8 mouse cellular contexts compared by ENCODE assay signal in genomic region chr11:101984054-101985025, GRCm38 (mm10). TPM values are rescaled to one million over a fixed set of nuclear protein-coding genes. Genes with fewer than 3 reads are reported as not detected.
A peak's percentile ranks its signal among the peaks of the same experiment; 100 is the strongest.
DNase-seq lines count a peak whose midpoint lies in the region; ATAC-seq lines count a peak whose summit lies in the region.

Gene Cfap97d1 (plus strand): TSS chr11:101984279.

- H3K36me3 ChIP-seq in hindbrain, embryonic 15.5 days, result no peaks in the 10 kb centered on the region

- H3K9ac ChIP-seq in hindbrain, embryonic 15.5 days, result peak within 1 kb of the TSS; percentile 69

- peak; percentile 84 for ATAC-seq in hindbrain, embryonic 15.5 days (ENCODE audit: low FRiP score, low read depth)

- no peaks in the 10 kb centered on the region for H3K9me3 ChIP-seq in hindbrain, embryonic 15.5 days

- 1% methylated on average over 68 of the region's 71 CpGs for WGBS in hindbrain, embryonic 15.5 days

- DNase-seq in ZHBTc4 (ENCODE audit: low read depth, low spot score), result peak; percentile 95
- DNase-seq in cerebellum, postnatal 36 days, result peak; percentile 93 to 97
- peak; percentile 92 to 98 for DNase-seq in frontal cortex, postnatal 36 days (ENCODE audit: low spot score in 2 of 2)
- peak; percentile 92 for DNase-seq in left cerebral cortex, adult 11 months (ENCODE audit: low spot score)
- peak; percentile 100 for DNase-seq in lung, postnatal 36 days
- peak; percentile 91 for DNase-seq in retina, embryonic 14.5 days (ENCODE audit: low spot score)
- DNase-seq in thymus, postnatal 4 days, result peak; percentile 40

- peaks cover 20% of the 10 kb centered on the region for H3K4me1 ChIP-seq in hindbrain, embryonic 15.5 days (replicated peaks)

- H3K4me2 ChIP-seq in hindbrain, embryonic 15.5 days, result peak within 1 kb of the TSS; percentile 92

- peak within 1 kb of the TSS; percentile 85 for H3K27ac ChIP-seq in hindbrain, embryonic 15.5 days (replicated peaks)

- H3K4me3 ChIP-seq in hindbrain, embryonic 15.5 days, result peak within 1 kb of the TSS; percentile 59

- H3K27me3 ChIP-seq in hindbrain, embryonic 15.5 days, result no peaks in the 10 kb centered on the region

RNA-seq across cellular contexts. Expression of gene Cfap97d1, which starts in this region (rescaled TPM):
- not detected in 2 replicates for polyA plus RNA-seq in hindbrain, embryonic 15.5 days (2015; fragmentation: Nextera tagmentation; extraction: Ambion mirVana)

Comparison
In these comparisons a context has a peak if more than half of its experiments do, and no peak if none do; other contexts are left out.
1. Peak in every context shown above with its lines: DNase-seq, ATAC-seq, H3K4me3 ChIP-seq and H3K27ac ChIP-seq.
2. Peak in ATAC-seq, H3K4me3 ChIP-seq, H3K27ac ChIP-seq, H3K9ac ChIP-seq and H3K4me2 ChIP-seq in hindbrain, embryonic 15.5 days; RNA of the gene not detected or under 1 TPM.
3. DNase-seq: peak in every context shown above with its lines; median percentile 100 in lung, postnatal 36 days; 95 in ZHBTc4; 95 in cerebellum, postnatal 36 days; 95 in frontal cortex, postnatal 36 days; 92 in left cerebral cortex, adult 11 months; 91 in retina, embryonic 14.5 days; 40 in thymus, postnatal 4 days.